Mouse (Mus musculus) stomach, embryonic 14.5 days (tissue): Measurements from ENCODE around the gene Psg16. TPM values are rescaled to one million over a fixed set of nuclear protein-coding genes. Genes with fewer than 3 reads are reported as not detected.
A peak's percentile ranks its signal among the peaks of the same experiment; 100 is the strongest.

Experiments
- ATAC-seq: fragments of 200-750 bp; cut with Nextera tagmentation; 2 replicates; pipeline ENCODE4 v1.8.0; 2017; ENCODE audit warnings: low read depth, moderate TSS enrichment; ENCODE audit not compliant: insufficient number of reproducible peaks, insufficient read depth, low FRiP score
- H3K27ac ChIP-seq: fragments of 300-500 bp; sonication (generic); 2 replicates; pipeline ENCODE4 v1.5.1; 2014; ENCODE audit warnings: mild to moderate bottlenecking, low read length, moderate library complexity, mixed read lengths
- H3K27me3 ChIP-seq: fragments of 300-500 bp; sonication (generic); 2 replicates; pipeline ENCODE4 v1.6.1; 2014; ENCODE audit warnings: low read length, control low read depth, mixed read lengths; ENCODE audit not compliant: control insufficient read depth, insufficient read depth
- H3K36me3 ChIP-seq: fragments of 300-500 bp; sonication (generic); 2 replicates; pipeline ENCODE4 v1.6.1; 2014; ENCODE audit warnings: mild to moderate bottlenecking, control low read depth, low read length, moderate library complexity, mixed read lengths; ENCODE audit not compliant: control insufficient read depth, insufficient read depth
- H3K4me1 ChIP-seq: fragments of 300-500 bp; sonication (generic); 2 replicates; pipeline ENCODE4 v1.6.1; 2014; ENCODE audit warnings: low read length, control low read depth, mixed read lengths; ENCODE audit not compliant: control insufficient read depth, insufficient read depth
- H3K4me2 ChIP-seq: fragments of 300-500 bp; sonication (generic); replicated peaks from 2 replicates; pipeline ENCODE4 v1.6.1; 2014; ENCODE audit warnings: low read depth, low read length, control low read depth
- H3K4me3 ChIP-seq: fragments of 300-500 bp; sonication (generic); 2 replicates; pipeline ENCODE4 v1.5.1; 2014; ENCODE audit warnings: low read depth, low read length, control low read depth
- H3K9ac ChIP-seq: fragments of 300-500 bp; sonication (generic); replicated peaks from 2 replicates; pipeline ENCODE4 v1.6.1; 2014; ENCODE audit warnings: low read depth, mild to moderate bottlenecking, control low read depth, low read length, moderate library complexity, mixed read lengths
- H3K9me3 ChIP-seq: fragments of 300-500 bp; sonication (generic); 2 replicates; pipeline ENCODE4 v1.6.1; 2016; ENCODE audit warnings: low read depth, low read length, control low read depth; ENCODE audit not compliant: control insufficient read depth
- WGBS: fragments of 180-500 bp; shearing (Covaris S2); extraction: QIAGEN DNeasy Blood & Tissue Kit; methylation state at CpG from one replicate; pipeline ENCODE4 v1.1.7; 2014; 5-methylcytosine and 5-hydroxymethylcytosine counted together
- polyA plus RNA-seq: library from polyadenylated mRNA; unstranded; fragments of >200 nt; fragmentation: Nextera tagmentation; extraction: Ambion mirVana; gene quantifications from 2 replicates; pipeline ENCODE4 v1.2.1, GENCODE M21; 2014

Psg16 gene
- polyA plus RNA-seq = 0.10 and 0.24 TPM in 2 replicates

GRCm38 (mm10) chr7:17073904-17074615, at the start of gene Psg16:
Gene Psg16, plus strand, starts transcription at chr7:17074040.
- Histone ChIP-seq H3K4me1 (no peaks in the 10 kb centered on the region), H3K9ac (no peak within 1 kb of the TSS), H3K4me3 (no peak within 1 kb of the TSS), H3K36me3 (no peaks in the 10 kb centered on the region), H3K4me2 (0 out of 2 replicates have a peak within 1 kb of the TSS, but pooled peaks have one; percentile 13), H3K9me3 (no peaks in the 10 kb centered on the region; the same call in 1 of the 2 replicates), H3K27me3 (no peaks in the 10 kb centered on the region), H3K27ac (no peak within 1 kb of the TSS)
- WGBS = 57% methylated on average over 23 of the region's 23 CpGs
- ATAC-seq = peak; percentile 67; the same call in 1 of the 2 replicates

GRCm38 (mm10) chr7:17024141-17024540, 49.7 kb upstream of the Psg16 start:
- H3K9ac ChIP-seq = no peak overlapping the region

GRCm38 (mm10) chr7:17024814-17025504, 48.9 kb upstream of the Psg16 start:
- H3K27me3 ChIP-seq = no peaks in the 10 kb centered on the region
- WGBS = 77% methylated on average over 10 of the region's 10 CpGs
- peak overlapping the region; percentile 93; the same call in 1 of the 2 replicates for H3K4me2 ChIP-seq
- ATAC-seq = no peak
- H3K4me1 ChIP-seq = peaks cover 20% of the 10 kb centered on the region
- H3K9me3 ChIP-seq = no peaks in the 10 kb centered on the region
- H3K36me3 ChIP-seq = peaks cover 22% of the 10 kb centered on the region
- peak overlapping the region; percentile 71 for H3K27ac ChIP-seq
- H3K9ac ChIP-seq = no peak overlapping the region
- H3K4me3 ChIP-seq = no peak overlapping the region

More at GRCm38 (mm10) chr7:17024141-17024540, 49.7 kb upstream of the Psg16 start:
- Histone ChIP-seq H3K27ac (peak overlapping the region; percentile 71; the same call in 1 of the 2 replicates), H3K36me3 (peaks cover 30% of the 10 kb centered on the region), H3K4me3 (no peak overlapping the region), H3K9me3 (no peaks in the 10 kb centered on the region), H3K27me3 (no peaks in the 10 kb centered on the region), H3K4me2 (no peak overlapping the region), H3K4me1 (peaks cover 20% of the 10 kb centered on the region)
- ATAC-seq = no peak
- 90% methylated on average over 6 of the region's 6 CpGs for WGBS

- ATAC-seq = no peak
- 0 out of 2 replicates have a peak overlapping the region, but pooled peaks have one; percentile 21 for H3K9ac ChIP-seq
- H3K27ac ChIP-seq = peak overlapping the region; percentile 10; the same call in 1 of the 2 replicates
- peaks cover 20% of the 10 kb centered on the region for H3K4me1 ChIP-seq
- peak overlapping the region; percentile 93; the same call in 1 of the 2 replicates for H3K4me2 ChIP-seq
- H3K4me3 ChIP-seq = no peak overlapping the region
- peaks cover 21% of the 10 kb centered on the region for H3K36me3 ChIP-seq
- H3K27me3 ChIP-seq = no peaks in the 10 kb centered on the region
- WGBS = 53% methylated on average over 4 of the region's 4 CpGs
- H3K9me3 ChIP-seq = no peaks in the 10 kb centered on the region
Observed at GRCm38 (mm10) chr7:17025505-17025894, 48.3 kb upstream of the Psg16 start.

- peaks cover 20% of the 10 kb centered on the region for H3K4me1 ChIP-seq
- peak overlapping the region; percentile 56; the same call in 1 of the 2 replicates for H3K9ac ChIP-seq
- H3K9me3 ChIP-seq = no peaks in the 10 kb centered on the region
- H3K4me3 ChIP-seq = peak overlapping the region; percentile 79
- H3K27me3 ChIP-seq = no peaks in the 10 kb centered on the region
- ATAC-seq = no peak
- WGBS = 69% methylated on average over 9 of the region's 9 CpGs
- H3K4me2 ChIP-seq = peak overlapping the region; percentile 93
- no peak overlapping the region for H3K27ac ChIP-seq
- peaks cover 15% of the 10 kb centered on the region for H3K36me3 ChIP-seq
Observed at GRCm38 (mm10) chr7:17025896-17026622, 47.8 kb upstream of the Psg16 start.

- H3K4me2 ChIP-seq = peak overlapping the region; percentile 93
- peak overlapping the region; percentile 56 for H3K9ac ChIP-seq
- peaks cover 20% of the 10 kb centered on the region for H3K4me1 ChIP-seq
- H3K27me3 ChIP-seq = no peaks in the 10 kb centered on the region
- peak overlapping the region; percentile 71; the same call in 1 of the 2 replicates for H3K27ac ChIP-seq
- H3K36me3 ChIP-seq = peaks cover 10% of the 10 kb centered on the region
- peak; percentile 50 for ATAC-seq
- WGBS = 5% methylated on average over 24 of the region's 24 CpGs
- H3K9me3 ChIP-seq = no peaks in the 10 kb centered on the region
- H3K4me3 ChIP-seq = peak overlapping the region; percentile 79
Observed at GRCm38 (mm10) chr7:17026710-17027587, 46.9 kb upstream of the Psg16 start.

GRCm38 (mm10) chr7:17027588-17028343, 46.1 kb upstream of the Psg16 start, which contains the start of gene Ppp5c:
Gene Ppp5c, minus strand, starts transcription at chr7:17027924.
- Histone ChIP-seq H3K27ac (peak within 1 kb of the TSS; percentile 71), H3K36me3 (peaks cover 12% of the 10 kb centered on the region), H3K9me3 (no peaks in the 10 kb centered on the region), H3K27me3 (no peaks in the 10 kb centered on the region), H3K4me1 (peaks cover 20% of the 10 kb centered on the region), H3K4me3 (peak within 1 kb of the TSS; percentile 79), H3K9ac (peak within 1 kb of the TSS; percentile 56), H3K4me2 (peak within 1 kb of the TSS; percentile 93)
- WGBS = 0% methylated on average over 58 of the region's 58 CpGs
- peak; percentile 87 for ATAC-seq
